Mouse (Mus musculus) fibroblast of lung, adult 2 months (primary cell): ENCODE measurements around the gene Srsf10.

Experiments used
- DNase-seq: peaks from one replicate; pipeline ENCODE4 v3.0.0-alpha.2; 2011; ENCODE audit warnings: low read depth

Gene Srsf10

DNA sequence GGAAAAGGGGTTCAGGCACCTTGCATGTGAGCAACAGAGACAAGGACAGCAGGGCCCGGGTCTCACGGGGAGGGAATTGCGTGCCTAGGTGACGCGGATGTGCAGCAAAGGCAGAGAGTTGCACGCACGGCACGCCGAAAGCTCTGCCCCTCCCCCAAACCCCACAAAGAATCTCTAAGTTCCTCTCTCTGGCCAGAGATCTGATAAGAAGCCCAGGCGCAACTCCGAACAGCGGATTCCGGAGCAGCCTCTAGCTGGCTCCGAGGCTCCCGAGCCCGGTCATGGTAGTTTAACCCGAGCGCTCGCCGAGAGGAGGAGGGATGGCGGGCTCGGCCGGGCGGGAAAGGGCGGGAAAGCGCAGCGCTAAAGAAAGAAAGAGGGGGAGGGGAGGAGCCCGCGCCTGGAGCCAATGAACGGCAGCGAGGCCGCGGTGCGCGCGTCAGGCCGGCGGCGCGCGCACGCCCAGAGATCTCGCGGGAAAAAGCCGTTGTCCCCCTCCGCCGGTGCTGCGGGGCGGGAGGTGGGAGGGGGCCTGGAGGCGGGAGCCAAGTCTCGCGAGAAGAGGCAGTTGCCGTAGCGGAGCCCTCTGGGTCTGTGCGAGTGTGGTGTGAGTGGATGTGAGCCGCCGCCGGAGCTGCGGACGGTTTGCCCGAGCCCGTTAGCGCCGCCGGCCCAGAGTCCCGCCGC lies at the start of gene Srsf10:
Srsf10 (plus strand) TSS at position 212 of the 687 bp plus-strand sequence.
- DNase-seq: peak; percentile 89

DNA sequence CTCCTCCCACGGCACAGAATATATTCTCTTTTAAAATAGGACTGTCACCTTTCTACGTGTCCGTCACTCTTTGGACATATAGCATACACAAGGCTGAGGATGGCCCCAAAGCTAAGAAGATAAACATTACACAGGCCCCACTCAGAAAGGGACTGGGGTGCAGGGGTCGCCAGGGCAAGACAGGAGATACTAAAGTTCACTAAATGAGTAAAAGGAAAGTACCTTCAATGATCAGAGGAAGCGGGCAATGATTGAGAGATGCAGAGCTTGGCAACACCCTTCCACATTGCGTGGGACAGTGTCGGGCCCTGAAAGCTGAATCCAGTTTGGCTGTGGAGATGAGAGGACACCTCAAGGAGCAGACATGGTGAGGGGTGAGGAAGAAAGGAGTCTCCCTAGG lies 40.7 kb upstream of the Srsf10 start:
- DNase-seq: no peak

DNA sequence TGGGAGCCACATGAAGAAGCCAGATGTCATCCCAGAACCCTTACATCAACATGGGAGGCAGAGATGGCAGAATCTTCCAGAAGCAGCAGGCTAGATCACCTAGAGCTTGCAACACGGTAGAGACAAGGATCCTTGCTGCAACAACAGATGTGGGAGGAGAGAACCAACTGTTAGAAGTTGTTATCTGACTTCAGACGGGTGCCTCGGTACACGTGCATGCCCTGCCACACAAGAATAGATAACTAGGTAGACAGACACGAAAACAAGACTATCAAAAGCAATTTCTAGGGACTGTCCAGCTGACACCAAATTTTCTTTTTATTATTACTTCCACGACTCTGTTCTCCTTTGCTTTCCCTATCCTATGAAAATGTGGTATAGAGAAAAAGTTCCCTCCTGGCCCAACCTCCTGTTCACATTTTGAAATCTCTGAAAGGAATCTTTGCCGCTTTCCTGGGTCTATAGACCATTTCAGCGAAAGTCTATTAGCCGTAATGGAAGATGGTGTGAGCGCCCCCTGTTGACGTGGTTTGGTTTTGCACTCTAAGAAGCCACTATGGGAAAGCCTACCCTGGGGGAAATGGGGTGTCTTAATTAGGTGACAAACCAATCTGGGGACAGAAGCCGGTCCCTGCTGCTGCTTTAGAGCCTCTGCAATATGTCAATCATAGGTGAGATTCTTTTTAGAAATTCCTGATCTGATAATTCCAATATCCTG lies 38.5 kb upstream of the Srsf10 start:
- no peak for DNase-seq

DNA sequence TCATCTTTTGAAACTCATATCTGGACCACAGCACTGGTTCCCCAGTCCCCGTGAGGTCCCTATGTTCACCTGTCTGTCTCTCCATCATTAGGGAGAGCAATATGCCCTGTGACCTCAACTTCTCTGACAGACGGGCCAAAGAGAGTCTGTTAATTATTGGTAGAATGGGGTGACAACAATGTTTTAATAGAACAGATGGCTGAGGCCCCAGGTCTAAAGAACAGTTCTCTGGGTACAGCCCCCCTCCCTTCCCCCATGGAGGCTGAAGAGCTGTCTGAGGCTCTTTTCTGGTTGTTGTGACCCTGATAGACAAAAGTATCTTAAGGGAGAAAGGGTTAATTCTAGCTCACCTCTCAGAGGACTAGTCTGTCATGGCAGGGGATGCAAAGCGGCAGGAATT lies 37.2 kb upstream of the Srsf10 start:
- no peak for DNase-seq

DNA sequence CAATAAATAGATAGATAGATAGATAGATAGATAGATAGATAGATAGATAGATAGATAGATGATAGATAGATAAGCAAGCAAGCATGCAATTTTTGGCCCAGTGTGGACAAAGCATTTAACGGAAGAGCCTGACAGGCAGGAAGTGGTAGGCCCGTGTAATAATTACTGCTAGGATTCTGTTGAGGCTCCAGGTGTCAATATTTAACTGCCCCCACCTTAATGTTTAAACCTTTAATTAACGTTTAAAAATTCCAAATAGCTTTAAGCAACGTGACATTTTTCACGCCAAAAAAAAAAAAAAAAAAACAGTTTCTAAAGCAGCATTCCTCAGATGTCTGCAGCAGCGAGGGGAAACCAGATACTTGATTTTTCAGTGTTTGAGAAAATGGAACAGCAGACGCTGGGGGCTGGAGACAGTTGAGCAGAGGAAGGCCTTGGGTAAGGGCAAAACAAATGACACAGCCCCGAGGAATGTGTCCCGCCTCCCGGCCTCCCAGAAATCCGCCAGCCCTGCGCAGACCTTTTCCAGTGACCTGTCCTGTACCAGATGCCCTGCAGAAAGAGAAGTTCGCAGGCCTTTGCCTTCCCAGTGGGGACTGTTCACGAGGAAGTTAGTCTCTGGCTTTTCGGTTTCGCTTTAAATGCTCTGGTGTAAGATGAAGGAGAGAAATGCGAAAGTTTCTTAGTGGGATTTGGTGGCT lies 35.6 kb upstream of the Srsf10 start:
- no peak for DNase-seq

DNA sequence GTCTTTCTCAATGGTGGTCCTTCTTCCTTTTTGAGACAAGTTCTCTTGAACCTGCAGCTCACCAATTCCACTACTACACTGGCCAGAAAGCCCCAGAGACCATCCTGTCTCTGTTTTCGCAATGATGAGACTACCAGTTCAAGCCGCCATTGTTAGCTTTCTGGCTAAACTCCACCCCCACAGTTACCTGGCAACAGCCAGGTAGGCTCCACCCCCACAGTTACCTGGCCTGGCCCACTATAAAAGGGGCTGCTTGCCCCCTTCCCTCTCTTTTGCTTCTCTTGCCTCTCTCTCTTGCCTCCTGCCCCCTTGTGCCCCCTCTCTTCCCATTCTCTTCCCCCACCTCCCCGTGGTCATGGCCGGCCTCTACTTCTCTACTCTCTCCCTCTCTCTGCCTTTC lies 33.8 kb upstream of the Srsf10 start:
- no peak for DNase-seq

DNA sequence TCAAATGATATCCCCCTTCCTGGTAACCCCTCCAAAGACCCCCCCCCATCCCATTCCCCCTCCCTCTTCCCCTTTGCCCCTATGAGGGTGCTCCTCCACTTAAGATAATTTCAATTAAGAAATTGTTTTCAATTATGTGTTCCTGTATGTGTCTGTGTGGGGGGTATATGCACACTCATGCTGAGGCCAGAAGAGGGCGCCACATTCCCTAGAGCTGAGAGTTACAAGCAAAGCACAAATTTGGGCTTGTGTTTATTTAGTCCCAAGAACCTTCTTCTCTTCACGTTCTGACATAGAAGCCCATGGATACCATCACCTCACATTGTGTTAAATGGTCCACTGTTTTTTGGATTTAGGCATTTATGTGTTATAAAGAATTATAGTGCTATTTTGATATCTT lies 32.2 kb upstream of the Srsf10 start:
- DNase-seq: no peak

DNA sequence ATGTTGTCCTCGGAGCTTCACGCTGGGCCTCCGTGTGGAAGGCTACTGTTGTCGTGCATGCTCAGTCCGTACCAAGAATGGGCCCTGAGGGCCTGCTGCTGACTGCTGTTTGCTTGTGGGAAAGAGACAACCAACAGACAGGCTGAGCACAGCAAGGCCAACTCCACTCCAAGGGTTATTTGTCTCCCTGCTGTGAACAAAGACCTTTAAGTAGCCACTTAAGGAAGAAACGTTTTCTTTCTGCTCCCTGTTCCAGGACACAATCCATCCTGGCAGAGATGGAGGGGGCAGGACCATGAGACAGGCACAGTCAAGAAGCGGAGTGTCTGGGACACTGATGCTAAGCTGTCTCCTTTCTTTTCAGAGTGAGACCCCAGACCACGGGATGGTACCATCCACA lies 31.3 kb upstream of the Srsf10 start:
- no peak for DNase-seq

DNA sequence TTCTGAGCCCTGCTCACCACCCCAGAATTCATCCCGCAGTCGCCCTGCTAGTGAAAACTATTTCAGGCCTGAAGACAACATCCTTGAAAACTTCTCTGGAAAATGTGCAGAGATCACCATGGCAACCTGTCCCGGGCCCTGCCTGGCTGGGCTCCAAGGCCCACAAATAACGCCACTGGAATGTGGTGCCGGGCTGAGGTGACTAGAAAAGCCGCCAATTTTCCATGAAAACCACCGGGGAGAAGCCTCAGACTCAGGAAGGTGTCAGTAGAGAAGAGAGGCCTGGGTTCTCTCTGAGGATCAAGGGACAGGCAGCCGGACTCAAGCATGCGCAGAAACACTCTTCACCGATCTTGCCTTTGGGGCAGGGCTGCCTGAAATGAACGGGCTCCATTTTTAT lies 27.1 kb upstream of the Srsf10 start:
- DNase-seq: peak; percentile 73

DNA sequence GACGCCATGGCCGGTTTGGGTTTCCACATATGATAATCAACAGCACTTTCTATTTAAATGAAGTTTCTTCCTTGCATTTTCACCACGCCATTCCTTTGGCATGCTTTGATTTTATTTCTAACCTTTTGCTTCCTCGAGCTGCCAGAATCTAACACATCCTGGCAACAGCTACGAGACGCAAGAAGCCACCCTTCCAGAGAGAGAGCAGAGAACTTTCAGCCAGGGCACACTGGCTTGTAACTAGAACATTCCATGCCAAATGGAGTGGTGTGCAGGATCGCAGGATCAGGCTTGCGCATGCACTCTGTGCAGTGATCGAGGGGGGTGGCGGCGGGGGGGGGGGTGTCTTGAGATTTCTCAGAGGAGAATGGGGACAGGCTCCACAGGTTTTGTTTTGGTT lies 23.5 kb upstream of the Srsf10 start:
- DNase-seq: no peak

DNA sequence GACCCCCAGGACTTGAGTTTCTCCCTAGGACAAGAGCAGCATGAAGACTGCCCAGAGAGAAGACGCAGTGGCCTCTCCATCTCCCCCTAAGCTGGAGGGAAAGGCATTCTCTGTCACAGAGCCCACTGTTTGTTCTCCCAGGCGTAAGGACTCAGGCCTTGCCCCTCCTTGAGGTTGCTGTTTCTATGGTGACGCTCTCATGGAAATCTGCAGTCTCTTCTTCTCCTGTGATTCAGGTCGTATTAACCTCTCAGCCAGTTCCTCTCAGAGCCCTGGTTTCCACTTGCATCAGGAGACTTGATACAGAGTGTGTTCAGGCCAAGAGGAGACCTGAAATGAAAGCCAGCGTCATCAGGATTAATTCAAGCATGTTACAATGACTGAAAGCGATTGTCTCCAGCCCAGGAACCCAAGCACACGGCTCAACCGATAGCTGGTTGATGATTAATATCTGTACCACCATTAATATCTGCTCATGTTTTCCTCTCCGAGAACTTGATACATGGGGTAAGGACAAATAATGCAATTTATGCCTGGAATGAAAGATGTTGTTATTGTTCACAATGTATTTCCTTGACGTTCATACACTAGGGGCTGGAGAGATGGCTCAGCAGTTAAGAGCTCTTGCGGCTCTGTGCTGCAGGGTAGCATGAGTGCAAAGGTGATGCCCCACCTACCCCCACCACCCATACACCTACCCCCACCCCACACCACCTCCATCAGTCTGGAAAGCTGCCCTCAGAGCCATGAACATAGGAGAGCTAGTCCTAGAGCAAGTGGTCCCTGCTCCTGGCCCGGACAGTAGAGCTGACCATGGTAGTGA lies 22.0 kb upstream of the Srsf10 start:
- no peak for DNase-seq

DNA sequence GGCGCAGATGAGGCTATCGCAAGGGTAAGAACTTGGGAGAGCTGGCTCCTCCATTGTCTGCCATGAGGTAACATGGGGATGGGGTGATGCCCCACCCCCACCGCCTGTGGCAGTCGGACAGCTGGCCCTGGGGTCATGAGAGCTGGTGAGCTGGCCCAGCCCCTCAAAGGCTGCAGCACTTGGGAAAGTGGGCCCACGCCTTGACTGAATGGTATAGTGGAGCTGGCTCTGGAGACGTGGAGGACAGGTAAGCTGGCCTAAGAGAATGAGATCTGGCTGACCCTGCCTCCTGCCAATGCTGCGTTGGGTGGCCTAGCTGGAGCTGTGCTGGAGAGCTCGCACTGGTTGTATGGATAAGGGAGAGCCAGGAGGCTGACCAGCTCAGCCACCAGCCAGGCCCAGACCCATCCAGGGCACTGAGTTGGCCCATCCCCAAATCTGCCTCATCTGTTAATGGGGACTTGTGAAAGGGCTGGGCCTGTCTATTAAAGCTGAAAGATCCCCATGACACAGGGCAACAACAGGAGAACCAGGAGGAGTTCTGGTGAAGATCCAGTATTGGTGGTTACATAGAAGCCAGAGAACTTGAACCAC lies 21.3 kb upstream of the Srsf10 start:
- no peak for DNase-seq

DNA sequence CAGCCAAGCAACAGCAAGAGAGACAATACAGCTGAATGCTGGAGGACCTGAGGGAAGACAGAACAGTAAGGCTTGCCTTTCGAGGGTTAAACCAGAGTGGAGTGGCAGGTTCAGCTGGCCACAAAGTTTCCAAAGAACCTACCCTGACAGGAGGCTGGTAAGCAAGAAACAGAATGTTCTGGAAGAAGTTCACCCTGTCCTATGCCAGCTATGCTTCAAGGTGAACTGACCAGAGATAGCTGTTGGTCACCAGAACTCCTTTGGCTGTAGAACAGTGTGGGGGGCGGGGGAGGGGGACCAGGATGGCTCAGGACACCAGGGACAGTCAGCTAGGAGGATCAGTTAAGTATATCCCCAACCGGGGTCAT lies 16.6 kb upstream of the Srsf10 start:
- DNase-seq: no peak

DNA sequence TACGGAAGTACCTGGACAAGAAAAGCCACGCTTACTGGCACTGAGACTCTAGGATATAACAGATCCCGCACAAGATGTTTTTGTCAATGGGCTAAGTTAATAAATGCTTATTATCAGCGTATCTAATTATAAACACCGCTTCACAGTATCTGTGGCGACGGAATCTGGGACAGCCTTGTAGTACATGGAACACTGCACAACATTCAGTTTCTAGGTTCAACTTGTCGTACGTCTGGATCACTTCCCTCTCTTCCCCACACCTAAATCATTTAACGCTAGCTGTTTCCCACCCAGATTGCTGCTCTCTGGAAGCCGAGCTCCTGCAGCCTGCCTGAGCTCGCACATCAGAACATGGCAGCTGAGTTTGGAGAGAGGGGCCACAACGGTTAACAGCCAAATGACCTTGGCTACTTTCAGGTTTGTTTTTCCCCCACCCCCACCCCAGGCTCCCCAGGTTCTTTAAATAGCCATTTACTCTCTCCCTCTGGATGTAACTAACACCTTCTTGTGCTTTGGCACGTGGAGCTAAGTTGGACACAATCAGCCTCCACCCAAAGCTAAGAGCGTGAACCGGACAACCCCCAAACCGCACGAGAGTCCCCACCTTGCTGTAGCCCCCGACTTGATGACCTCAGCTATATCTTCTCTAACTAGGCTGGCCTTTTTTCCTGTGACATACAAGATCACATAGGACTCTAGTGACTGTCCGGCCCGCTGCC lies 16.1 kb upstream of the Srsf10 start:
- DNase-seq: no peak

DNA sequence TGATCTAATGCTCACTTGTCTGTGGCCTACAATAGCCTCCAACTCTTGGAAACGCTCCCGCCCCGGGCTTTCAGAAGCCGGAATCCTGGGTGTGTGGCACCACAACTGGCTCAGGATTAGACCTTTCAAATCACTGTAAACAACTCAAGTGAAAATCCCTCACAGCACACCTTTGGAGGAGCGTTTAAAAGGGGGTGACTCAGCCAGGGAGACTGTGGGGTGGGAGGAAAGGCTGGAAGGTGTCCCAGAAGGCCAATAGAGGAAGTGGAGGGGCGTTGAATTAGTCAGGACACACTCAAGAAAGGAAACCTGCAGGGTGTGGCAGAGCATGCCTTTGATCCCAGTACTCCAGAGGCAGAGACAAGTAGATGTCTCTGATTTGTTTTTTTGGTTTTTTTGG lies 11.1 kb upstream of the Srsf10 start:
- no peak for DNase-seq

DNA sequence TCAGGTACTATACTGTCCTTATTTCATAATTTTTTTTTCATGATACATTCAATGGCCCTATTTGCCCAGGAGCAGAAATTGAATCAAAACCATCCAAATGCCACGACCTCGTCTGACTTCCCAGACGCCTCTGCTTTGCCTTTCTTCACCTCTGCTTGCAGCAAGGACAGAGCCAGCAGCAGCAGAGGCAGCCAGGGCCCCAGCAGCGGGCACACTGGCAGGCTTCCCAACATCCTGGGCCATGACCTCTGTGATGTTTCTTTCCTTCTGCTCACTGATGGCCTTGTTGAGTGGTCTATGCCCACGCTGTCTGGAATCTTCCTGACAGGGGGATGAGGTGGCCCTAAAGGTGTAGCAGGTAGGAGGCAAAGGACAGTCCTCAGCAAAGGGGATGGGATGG lies 8.0 kb upstream of the Srsf10 start:
- DNase-seq: no peak

DNA sequence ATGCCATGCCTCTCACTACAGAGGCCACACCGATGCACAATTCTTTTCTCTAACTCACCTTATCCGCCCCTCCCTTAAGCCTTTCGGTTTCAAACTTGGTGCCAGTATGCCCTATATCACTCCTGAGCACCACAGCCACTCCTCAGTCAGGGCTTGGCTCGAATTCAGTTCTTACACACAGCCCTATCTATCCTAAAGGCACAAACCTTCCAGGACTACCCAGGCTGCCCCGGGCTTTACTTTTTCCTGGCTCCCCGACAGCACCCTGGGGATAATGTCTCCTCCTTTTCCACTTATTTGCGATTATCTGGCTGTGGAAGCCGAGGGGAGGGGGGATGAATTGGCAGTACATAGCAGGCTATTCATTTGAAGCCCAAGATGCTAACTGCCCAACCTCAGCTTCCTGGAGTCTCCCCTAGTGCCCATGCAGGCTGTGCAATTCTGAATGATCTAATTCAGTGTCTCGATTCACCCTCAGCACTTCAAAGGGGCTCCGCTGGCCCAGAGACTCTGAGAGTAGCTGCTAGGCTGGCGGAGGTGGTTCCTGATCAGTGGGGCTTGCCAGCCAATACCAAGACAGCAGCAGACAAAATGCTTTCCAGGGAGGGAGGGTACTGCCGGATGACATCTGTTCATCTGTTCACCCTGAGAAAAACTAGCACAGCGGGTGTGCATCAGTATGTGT lies 5.0 kb upstream of the Srsf10 start:
- DNase-seq: no peak

DNA sequence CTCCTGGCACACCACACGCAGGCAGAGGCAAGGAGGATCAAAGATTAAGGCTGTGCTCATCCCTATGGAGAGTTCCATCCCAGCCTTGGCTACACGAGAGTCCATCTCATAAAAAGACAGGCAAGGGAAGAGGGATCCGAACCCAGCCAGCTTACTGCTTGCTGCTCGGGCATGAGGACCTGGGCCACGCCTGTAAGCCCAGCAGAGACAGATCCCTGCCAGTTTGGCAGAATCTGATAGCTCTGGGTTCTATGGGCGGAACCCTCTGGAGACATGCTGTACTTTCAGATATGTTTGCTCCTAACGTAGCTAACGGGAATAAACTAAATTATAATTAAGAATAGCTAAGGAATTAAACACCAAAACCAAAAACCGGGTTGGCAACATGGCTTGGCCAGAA lies 3.6 kb upstream of the Srsf10 start:
- no peak for DNase-seq

DNA sequence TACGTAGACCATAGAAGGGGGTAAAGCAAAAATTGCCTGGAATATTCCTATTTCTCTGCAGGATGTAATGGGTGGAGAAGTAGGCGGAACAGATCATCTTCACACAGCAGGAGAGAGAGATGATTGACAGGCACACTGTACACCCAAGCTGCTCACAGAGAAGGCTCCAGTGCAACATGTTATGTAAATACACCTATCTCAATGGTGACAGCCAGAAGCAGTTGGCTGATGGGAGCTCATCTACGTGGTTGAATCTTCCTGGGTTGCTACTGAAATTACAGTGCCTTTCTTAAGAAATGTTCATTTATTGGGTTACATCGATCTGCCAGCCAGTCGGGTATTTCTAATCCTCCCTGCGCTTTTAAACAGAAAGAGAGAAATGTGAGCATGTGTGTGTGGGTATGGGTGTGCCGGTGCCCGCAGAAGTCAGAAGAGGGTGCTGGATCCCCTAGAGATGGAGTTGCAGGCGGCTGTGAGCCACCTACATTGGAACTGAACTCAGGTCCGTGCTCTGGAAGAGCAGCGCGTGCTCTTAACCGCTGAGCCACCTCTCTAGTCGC lies 1.5 kb upstream of the Srsf10 start:
- DNase-seq: no peak

DNA sequence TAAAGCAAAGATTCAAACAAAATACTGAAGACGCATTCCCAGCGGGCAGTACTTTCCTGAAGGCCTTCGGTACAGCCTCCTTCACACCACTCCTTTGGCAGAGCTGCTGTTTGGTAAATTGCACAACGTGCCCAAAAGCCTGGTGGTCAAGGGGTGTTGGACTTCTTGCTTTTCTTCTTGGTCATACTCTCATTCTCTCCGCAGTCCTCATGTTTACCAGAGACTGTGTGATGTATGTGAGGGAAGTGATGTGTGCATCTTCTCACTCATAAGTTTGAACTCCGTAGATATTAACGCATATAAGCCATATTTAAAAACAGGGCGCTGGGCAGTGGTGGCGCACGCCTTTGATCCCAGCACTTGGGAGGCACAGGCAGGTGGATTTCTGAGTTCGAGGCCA lies 917 bp upstream of the Srsf10 start:
- no peak for DNase-seq

DNA sequence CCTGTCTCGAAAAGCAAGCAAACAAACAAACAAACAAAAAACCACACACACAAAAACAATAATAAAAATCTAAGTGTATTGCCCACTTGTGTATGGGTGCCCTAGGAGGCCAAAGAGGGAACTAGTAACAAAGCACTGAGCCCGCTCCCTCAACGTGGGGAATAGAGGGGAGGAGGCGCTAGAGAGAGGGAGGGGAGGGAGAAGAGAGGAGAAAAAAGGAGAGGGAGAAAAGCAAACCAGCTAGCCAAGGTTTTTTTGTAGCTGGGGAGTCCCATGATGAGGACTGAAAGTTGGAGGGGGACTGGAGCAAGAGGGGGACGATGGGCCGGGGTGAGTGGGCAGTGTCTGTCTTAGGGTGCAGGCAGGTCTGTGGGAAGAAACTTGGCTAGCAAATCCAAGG lies 467 bp upstream of the Srsf10 start:
- no peak for DNase-seq
